Mouse (Mus musculus) kidney, postnatal 25 days (tissue): ENCODE measurements around the gene Cenpu.

ENCODE experiments used
- DNase-seq, 2 experiments: peaks; one replicate each; pipeline ENCODE4 v3.0.0; 2021; ENCODE audit warnings: mixed read lengths in 2 of 2

Gene Cenpu

DNA sequence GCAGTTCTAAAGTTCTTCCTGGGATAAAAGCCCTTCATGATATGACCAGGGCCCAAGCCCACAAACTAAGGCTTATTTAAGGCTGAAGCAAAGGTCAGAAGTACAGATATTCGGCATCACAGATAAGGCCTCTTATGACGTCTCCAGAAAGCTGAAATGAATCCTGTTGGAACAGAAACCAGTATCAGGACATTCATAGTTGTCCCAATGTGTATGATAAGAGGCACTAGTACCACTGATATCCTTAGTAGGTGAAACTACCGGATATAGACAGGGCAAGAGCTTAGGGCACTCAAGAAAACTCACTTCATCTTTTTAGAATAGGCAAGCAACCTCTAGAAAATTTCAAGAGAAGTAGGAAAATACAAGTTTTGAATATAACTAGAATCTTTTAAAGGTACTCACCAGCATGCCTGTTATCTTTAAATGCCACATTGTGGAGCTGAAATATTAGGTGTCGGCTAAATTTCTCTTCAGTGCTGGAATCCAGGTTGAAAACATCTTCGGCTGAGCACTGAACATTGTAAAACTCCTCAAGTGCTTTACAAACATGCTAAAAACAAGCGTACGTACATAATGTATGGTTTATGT is 47.6 kb downstream of the Cenpu start:
- DNase-seq: no peak

DNA sequence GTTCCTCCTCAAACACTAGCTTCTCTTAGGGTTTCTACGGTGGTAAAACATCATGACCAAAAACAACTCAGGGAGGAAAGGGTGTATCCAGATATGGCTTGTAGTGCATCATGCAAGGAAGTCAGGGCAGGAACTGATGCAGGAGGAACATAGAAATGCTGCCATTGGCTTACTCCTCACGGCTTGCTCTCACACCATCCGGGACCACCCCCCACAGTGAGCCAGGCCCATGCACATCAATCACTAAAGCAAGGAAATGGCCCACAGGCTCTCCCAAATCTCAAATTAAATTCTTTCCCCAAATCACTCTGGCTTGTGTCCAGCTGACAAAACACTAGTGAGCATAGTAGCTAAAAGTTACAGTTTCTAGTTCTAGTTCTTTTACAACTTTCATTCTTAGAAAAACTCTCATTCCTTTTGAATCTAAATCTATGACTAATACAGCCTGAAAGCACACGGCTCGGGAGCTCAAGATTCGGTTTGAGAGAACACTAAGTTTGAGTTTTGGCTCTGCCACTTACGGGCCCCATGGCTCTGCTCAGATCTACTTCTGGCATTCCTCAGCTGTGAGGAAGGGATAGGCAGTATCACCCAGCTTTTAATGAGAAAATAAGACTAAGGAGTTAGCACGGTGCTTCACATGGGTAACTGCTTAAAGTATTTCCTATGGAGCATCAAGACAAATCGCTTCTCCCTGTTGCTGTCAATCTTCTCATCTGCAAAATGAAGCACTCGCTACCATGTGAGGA is 49.3 kb downstream of the Cenpu start:
- no peak for DNase-seq

DNA sequence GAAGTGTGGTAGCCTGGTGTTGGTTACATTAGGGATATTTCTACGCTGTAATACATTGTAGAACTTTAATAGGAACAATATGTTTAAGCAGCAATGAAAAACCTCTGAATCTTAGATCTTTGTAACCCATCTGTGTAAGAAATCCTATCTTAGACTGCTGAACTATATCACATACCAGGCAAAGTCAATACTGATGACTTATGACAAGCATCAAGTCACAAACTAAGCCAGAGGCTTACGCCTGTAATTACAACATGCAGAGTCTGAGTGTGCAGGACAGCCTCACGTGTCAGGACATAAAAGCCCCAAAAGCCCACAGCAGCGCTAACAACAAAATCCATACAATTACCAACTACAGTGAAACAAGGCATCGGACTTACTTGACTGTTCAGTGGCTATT is 51.8 kb downstream of the Cenpu start:
- DNase-seq: no peak

DNA sequence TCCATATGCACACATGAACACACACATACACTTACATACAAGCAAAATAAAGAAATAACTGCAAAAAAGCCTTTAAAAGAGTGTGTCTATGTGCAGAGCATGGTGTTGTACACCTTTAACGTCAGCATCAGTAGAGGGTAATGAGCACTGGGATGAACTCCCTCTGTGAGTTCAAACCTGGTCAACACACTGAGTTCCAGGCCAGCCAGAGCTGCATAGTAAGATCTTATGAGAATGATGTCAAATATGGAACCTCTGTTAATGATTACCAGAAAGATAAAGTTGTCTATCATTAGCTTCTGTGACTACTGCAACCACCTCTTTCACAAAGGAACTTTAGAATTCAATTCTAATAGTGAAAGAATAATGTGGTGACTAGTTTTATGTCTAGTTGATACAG is 55.1 kb downstream of the Cenpu start:
- no peak for DNase-seq

DNA sequence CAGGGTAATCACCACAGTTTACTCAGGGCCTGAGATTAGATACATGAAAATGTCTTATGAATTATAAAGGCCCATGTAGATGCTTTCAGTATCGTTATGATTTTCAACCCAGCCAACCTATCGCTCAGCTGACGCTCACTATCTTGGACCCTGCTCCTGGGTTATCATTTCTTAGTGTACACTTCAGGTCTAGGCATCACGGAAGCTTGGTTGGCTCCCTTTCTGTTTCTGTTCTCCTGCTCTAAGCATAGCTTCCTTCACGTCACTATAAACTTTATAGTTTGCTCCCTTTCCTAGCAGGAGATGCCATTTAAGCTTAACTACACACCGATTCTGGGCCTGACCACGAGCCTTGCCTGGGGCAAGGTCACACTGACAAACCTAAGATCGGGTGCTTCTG is 59.7 kb downstream of the Cenpu start:
- DNase-seq: no peak

DNA sequence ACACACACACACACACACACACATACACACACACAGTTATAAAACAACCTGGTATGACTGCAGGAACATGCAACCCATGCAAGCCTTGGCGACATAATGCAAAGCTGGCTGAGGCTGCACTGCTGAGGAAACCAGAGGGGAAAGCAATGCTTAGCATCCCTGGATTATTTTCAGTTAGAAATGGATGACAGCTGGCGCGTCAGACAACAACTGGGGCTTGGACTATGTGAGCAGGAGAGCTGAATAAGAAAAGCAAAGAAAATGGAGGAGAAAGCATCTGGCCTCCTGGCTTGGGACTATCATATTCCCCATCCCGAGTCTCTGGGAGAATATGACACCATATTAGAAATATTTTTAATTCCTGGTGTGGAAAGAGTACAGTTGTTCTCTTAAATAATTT is 61.1 kb downstream of the Cenpu start:
- no peak for DNase-seq

DNA sequence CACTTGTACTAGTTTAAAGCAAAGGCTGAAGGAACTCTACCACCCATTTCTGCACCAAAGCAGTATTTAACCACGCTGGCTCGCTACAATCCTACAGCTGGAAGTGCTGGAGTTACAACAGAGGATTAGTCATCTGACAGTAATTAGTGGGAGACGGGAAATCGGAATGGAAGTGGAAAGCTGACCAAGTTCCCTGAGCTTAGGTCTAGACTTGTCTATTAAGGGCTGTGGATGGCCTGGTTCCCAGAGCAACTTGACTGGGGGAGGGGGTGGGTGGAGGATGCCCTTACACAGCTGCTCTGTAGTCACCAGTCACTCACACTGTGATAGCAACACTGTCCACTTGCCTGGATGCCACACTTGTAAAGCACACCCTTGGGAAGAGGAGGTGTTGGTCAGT is 61.5 kb downstream of the Cenpu start:
- DNase-seq: peak in 1 of 2 experiments; percentile 50

DNA sequence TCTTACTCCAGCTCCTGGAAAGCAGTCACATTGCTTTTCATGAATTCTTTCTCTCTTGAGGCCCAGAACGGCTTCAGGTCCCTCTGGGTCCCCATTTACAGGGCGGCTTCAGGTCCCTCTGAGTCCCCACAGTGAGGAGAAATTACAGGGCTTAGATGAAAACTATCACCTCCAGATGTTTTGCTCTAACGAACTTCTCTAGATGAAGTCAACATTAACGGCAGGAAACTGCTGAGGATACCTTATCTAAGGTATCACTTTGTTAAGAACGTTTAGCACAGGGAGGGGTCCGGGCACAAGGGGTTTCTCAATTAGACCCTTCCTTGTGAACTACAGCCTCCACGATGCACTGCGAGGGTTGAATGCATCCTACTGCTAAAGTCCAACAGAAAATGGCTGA is 64.1 kb downstream of the Cenpu start:
- DNase-seq: no peak

DNA sequence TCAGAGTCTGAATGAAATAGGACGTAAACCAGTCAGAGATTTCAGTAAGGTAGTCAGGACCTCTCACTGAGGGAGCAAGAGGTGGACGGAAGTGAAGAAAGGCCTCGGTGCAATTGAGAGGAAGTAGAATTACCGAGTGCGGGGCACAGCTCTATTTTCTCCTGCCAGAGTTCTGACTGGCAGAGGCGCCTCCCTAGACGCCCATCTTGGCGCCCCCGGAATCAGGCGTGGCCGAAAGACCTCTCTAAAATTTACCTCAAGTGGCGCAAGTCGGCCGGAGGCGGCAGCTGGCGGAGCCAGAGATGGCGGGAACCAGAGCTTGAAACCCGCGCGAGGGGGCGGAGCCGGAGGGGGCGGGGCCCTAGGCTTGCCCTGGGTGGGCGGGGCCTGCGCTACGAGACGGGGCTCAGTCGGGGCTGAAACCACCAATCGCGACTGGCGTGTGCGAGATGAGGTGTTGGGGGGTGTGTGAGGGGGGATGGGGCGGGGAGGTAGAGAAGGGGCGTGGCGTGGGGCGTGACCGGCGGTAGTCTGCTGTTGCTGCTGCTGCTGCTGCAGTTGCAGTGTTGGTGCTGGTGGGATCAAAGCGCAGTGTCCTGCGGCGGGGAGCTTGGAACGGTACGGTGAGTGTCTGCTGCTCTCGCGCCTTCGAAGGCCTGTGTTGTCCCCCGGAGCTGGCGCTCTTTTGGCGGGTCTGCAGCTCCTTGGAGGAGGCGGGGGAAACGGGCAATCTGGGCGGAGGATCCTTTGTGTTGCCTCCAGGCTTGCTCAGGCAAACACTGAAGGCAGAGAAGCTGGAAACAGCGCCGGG is 65.3 kb downstream of the Cenpu start, which contains the start of the genes Primpol and Casp3:
Gene Primpol (minus strand): TSS at position 334 of the 811 bp plus-strand sequence.
Gene Casp3 (plus strand): TSS at position 413 of the 811 bp plus-strand sequence.
- peak; percentile 99 for DNase-seq

DNA sequence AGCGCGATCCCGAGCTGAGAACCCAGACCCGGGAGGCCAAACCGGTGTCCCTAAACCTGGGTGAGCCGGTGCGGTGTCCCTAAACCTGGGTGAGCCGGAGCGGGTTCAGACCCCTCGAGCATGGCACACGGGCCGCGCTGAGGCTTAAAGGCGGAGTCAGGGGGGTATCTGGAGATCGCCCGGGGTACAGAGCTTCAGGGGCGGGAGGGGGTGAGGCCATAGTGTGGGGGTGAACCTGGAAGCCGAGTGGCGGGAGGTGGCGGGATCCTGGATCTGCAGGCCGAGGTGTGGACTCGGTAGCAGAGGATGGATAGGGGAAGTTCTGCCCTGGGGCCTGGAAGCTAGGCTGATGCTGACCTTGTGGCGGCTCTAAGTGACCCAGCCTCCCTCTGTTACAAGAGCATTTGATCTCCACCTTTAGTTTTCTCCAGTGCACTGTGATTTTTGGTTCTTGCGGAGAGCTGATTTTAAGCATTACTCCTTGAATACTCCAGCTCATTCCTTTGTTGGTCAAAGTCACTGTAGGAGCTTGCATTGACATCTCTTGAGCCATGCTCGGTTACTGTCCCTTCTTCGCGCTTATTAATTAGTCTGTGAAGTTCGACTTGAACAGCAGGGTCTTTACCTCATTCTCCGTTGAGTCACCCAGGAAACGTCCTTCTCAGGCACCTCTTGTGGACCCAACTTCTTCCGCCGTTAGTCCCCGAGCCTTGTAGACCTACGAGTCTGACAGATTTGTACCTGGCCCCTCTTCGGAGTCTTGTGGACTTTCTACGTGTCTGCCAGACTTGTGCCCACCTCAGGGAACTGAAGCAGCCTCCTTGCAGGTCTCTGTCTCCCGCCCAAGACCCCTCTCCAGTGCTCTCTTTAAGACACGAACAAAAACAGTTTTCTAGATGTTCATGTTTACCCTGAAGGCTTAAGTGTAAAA is 66.1 kb downstream of the Cenpu start:
- DNase-seq: no peak

DNA sequence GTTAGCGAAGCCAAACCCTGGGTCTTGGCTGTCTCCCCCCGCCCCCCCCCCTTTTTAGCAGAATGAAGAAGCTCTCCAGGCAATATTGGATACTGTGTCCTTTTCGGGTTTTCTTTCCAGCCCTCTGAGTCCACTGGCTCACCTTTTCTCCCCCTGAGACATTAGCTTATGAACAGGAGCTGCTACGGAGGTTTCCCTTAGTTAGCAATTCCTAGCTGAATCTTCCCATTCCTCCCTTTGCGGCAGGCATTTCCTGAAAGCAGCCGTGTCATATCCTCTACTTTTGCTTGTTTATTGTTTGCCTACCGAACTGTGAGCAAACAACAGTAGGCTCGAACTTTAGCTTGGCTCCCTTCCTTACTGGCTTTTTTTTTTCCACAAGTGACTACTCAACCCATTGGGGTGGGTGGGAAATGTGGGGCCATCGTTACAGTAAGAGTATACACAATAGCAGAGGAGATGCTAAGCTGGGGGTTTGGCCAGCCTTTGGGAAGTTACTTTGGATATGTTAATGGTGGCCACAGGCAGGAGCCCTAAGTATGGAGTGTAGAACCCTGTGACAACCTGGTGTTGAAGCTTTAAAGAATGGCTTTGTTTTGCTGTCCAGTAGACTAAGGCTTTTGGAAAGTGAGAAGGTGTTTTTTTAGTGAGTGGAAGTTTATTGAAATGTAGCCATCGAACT is 67.0 kb downstream of the Cenpu start:
- no peak for DNase-seq

DNA sequence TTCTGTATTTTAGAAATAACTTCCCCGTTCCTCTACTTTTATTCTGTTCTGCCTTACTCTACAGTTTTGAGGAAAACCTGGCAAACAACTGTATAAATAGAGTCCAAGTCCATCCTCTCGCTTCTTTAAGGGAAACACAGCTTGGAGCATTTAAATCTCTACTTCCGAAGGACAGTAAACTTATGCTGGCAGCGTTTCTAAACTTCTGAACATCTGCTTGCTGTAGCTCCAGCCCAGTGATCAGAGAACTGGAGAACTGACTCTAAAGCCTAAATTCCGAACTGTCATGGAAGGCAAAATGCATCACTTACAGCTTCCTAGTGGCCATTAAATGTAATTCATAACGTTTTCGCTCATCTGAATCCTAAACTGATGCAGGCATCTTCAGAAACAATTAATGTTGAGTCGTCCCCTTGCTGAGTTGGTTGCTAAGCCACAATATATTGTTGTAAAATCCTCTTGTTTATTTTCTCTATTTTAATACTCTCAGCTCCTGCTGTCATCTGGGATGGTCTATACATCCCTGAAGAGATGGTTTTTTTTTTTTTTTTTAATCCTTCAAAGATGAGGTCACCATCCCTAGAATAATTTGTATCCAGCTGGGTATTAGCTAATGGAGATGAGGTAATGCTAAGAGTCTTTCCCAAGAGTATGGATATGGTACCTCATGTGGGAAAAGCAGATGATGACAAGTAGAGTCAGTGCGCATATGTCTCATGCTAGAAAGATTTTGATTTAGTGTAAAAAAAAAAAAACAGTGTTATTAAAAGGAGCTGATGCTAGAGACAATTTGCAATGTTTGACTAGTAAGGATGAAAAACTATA is 70.8 kb downstream of the Cenpu start:
- no peak for DNase-seq

DNA sequence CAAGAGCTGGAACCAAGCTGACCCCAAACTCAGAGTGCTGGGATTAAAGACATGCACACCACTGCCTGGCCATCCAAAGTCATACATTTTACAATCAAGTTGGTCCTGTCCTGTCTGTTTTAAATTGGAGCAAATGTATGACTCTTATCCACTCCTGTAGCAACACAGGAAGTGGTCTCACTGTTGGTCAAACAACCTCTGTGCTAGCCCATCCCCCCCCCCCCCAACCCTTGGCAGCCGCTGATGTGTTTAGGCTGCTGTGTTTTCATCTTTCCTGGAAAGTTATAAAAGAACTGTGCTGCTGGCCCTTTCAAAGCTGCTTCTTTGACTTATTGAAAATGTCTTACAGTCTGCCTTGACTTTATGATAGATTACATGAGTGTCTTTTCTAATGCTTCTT is 73.3 kb downstream of the Cenpu start:
- DNase-seq: no peak

DNA sequence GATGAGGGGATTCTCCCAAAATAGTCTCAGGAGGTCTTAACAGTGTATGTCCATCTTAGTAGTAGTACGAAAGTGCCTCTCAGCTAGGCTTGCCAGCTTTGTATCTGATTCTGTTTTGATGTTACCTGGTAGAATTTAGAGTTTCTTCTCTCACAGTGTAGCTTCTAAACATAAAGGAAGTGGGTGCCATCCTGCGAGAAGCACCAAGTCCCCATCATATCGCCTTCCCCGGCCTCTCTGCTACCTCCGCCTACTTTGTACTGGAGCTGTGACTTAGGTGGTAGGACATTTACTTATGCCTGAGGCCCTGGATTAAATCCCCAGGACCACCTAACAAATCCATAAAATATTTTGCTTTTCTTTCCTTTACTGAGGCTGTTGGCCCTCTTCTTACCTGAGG is 74.8 kb downstream of the Cenpu start:
- DNase-seq: no peak

DNA sequence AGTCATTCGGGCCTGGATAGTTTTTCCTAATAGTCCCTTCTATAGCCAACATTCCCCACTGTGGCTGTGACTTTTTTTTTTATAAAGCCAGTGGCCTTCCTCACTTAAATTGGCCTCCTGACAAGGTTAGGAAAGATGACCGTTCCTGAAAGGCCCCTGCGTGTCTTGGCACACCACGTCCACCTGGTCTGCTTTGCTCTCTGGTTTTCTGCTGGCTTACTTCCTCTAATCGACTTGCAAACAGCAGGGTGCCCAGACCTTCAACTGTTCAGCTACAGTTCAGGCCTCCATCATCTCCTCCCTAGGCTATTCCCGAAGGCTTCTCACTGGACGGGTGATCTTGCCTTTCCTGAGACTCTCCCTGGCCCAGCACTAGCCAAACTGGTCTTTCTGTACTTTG is 76.1 kb downstream of the Cenpu start:
- peak in 1 of 2 experiments; percentile 48 for DNase-seq

DNA sequence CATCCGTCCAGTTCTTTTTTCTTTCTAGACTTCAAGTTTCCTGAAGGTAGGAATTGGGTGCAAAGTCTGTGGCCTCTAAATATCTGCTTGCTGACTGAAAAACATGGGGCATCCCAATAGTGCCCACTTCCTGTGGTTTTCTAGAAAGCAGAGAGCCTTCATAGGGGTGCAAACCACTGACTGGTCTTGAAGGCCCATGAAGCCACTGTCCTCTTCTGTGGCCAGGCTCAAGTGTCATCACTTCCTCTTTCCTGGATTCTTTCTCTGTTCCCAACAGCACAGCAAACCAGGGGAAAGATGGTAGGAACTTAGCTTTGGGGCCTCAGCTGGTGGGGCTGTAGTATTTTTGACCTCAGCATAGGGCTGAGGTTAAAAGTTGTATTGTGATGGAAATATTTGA is 76.8 kb downstream of the Cenpu start:
- no peak for DNase-seq
